10 mouse cellular contexts compared by ENCODE assay signal in genomic region chr2:73346345-73347086, GRCm38 (mm10). TPM values are rescaled to one million over a fixed set of nuclear protein-coding genes. Genes with fewer than 3 reads are reported as not detected.
DNase-seq lines count a peak whose midpoint lies in the region; ATAC-seq lines count a peak whose summit lies in the region.
"Had no signal": no experiment of that assay in that cellular context is flagged by ENCODE, and none has a peak within 500 bp of the region (broad histone marks: within the 10 kb centered on the region; RNA-seq: fewer than 3 reads in every experiment).

No protein-coding gene starts in this region.

- H3K4me3 ChIP-seq in midbrain, embryonic 13.5 days (replicated peaks) = no peak overlapping the region
- H3K4me3 ChIP-seq in midbrain, embryonic 15.5 days = no peak overlapping the region
- H3K4me3 ChIP-seq: limb, embryonic 15.5 days had no signal

- H3K4me1 ChIP-seq in midbrain, embryonic 13.5 days (replicated peaks) = peaks cover 9% of the 10 kb centered on the region
- 0 out of 2 replicates have a peak, but pooled peaks cover 4% of the 10 kb centered on the region for H3K4me1 ChIP-seq in midbrain, embryonic 15.5 days

- H3K36me3 ChIP-seq in midbrain, embryonic 13.5 days = no peaks in the 10 kb centered on the region
- no peaks in the 10 kb centered on the region for H3K36me3 ChIP-seq in midbrain, embryonic 15.5 days (replicated peaks)
- H3K36me3 ChIP-seq: limb, embryonic 15.5 days had no signal

- peak; percentile 60; the same call in 1 of the 2 replicates for ATAC-seq in midbrain, embryonic 13.5 days
- no peak for ATAC-seq in midbrain, embryonic 15.5 days (replicated peaks)

- H3K27me3 ChIP-seq in midbrain, embryonic 13.5 days = no peaks in the 10 kb centered on the region
- H3K27me3 ChIP-seq in midbrain, embryonic 15.5 days (replicated peaks) = no peaks in the 10 kb centered on the region
- H3K27me3 ChIP-seq: limb, embryonic 15.5 days had no signal

- no peak overlapping the region for H3K9ac ChIP-seq in midbrain, embryonic 13.5 days (replicated peaks)
- no peak overlapping the region for H3K9ac ChIP-seq in midbrain, embryonic 15.5 days
- H3K9ac ChIP-seq: limb, embryonic 15.5 days had no signal

- no peaks in the 10 kb centered on the region for H3K9me3 ChIP-seq in midbrain, embryonic 13.5 days
- no peaks in the 10 kb centered on the region for H3K9me3 ChIP-seq in midbrain, embryonic 15.5 days
- H3K9me3 ChIP-seq: G1E; limb, embryonic 15.5 days had no signal

- DNase-seq in frontal cortex, postnatal 10 days (ENCODE audit: low spot score in 2 of 2) = peak; percentile 24 to 27
- DNase-seq in left cerebral cortex, adult 18-20 months (ENCODE audit: low spot score in 2 of 2) = peak; percentile 38 to 48
- peak; percentile 29 for DNase-seq in right cerebral cortex, postnatal 4 days
- DNase-seq in ovary, adult 18-20 months (ENCODE audit: low spot score) = no peak
- DNase-seq in thymus, postnatal 10 days (ENCODE audit: low spot score in 2 of 2) = no peak
- DNase-seq in thymus, postnatal 14 days = no peak

- WGBS in midbrain, embryonic 13.5 days = 62% methylated on average over 13 of the region's 13 CpGs
- WGBS in midbrain, embryonic 15.5 days = 66% methylated on average over 13 of the region's 13 CpGs

- H3K27ac ChIP-seq in midbrain, embryonic 13.5 days = peak overlapping the region; percentile 58
- no peak overlapping the region for H3K27ac ChIP-seq in midbrain, embryonic 15.5 days
- H3K27ac ChIP-seq: limb, embryonic 15.5 days had no signal

- H3K4me2 ChIP-seq in midbrain, embryonic 13.5 days (replicated peaks) = no peak overlapping the region
- H3K4me2 ChIP-seq in midbrain, embryonic 15.5 days = no peak overlapping the region
- H3K4me2 ChIP-seq: limb, embryonic 15.5 days had no signal

RNA-seq across cellular contexts. Expression of gene Cir1, which starts 34.0 kb away (rescaled TPM):
- 34.0 and 34.8 TPM in 2 replicates for polyA plus RNA-seq in midbrain, embryonic 13.5 days (2015; fragmentation: Nextera tagmentation; extraction: Ambion mirVana)
- 26.2 and 27.4 TPM in 2 replicates for polyA plus RNA-seq in midbrain, embryonic 15.5 days (2015; fragmentation: Nextera tagmentation; extraction: Ambion mirVana)
- total RNA-seq in left cerebral cortex, adult 18-20 months (2021) = 10 to 100 TPM; 25.6 to 28.3 TPM

RNA-seq across cellular contexts. Expression of gene Scrn3, which starts 34.1 kb away (rescaled TPM):
- polyA plus RNA-seq in midbrain, embryonic 13.5 days (2015; fragmentation: Nextera tagmentation; extraction: Ambion mirVana) = 8.1 and 9.6 TPM in 2 replicates
- polyA plus RNA-seq in midbrain, embryonic 15.5 days (2015; fragmentation: Nextera tagmentation; extraction: Ambion mirVana) = 6.9 and 7.7 TPM in 2 replicates
- 10 to 100 TPM; 24.8 to 25.7 TPM for total RNA-seq in left cerebral cortex, adult 18-20 months (2021)

RNA-seq across cellular contexts. Expression of gene Gpr155, which starts 39.9 kb away (rescaled TPM):
- polyA plus RNA-seq in midbrain, embryonic 13.5 days (2015; fragmentation: Nextera tagmentation; extraction: Ambion mirVana) = 9.7 and 10.2 TPM in 2 replicates
- 12.7 and 14.0 TPM in 2 replicates for polyA plus RNA-seq in midbrain, embryonic 15.5 days (2015; fragmentation: Nextera tagmentation; extraction: Ambion mirVana)
- 10 to 100 TPM; 37.6 to 39.4 TPM for total RNA-seq in left cerebral cortex, adult 18-20 months (2021)

Comparison
In these comparisons a context has a peak if more than half of its experiments do, and no peak if none do; other contexts are left out.
1. DNase-seq: peak in frontal cortex, postnatal 10 days (2 of 2), left cerebral cortex, adult 18-20 months (2 of 2) and right cerebral cortex, postnatal 4 days (single experiment); none in ovary, adult 18-20 months (single experiment), thymus, postnatal 10 days (0 of 2) and thymus, postnatal 14 days (single experiment).